Mouse (Mus musculus): Measurements from ENCODE around the gene Ttll1.

Ttll1 gene

GRCm38 (mm10) chr15:83493856-83494571, 16.7 kb downstream of the Ttll1 start:
- in situ Hi-C loops (cut with MboI; ENCODE audit: unreplicated experiment in 2 of 2): loop anchor here in 1 of 2 experiments (10.0 kb wide), 1 partner anchor 689 kb away; no protein-coding TSS in a partner anchor

GRCm38 (mm10) chr15:83491891-83492290, 18.8 kb downstream of the Ttll1 start:
- in situ Hi-C loops (cut with MboI; ENCODE audit: unreplicated experiment in 2 of 2): loop anchor here in 1 of 2 experiments (10.0 kb wide), 1 partner anchor 687 kb away; no protein-coding TSS in a partner anchor

- in situ Hi-C loops (cut with MboI; ENCODE audit: unreplicated experiment in 2 of 2): loop anchor here (5.0 to 10.0 kb wide), 2 partner anchors 272 to 275 kb away; no protein-coding TSS in a partner anchor
Measured at GRCm38 (mm10) chr15:83489471-83489870, 21.2 kb downstream of the Ttll1 start.

- in situ Hi-C loops (cut with MboI; ENCODE audit: unreplicated experiment in 2 of 2): loop anchor here (5.0 to 10.0 kb wide), 2 partner anchors 270 to 273 kb away; no protein-coding TSS in a partner anchor
Measured at GRCm38 (mm10) chr15:83487477-83488115, 23.1 kb downstream of the Ttll1 start.

DNA sequence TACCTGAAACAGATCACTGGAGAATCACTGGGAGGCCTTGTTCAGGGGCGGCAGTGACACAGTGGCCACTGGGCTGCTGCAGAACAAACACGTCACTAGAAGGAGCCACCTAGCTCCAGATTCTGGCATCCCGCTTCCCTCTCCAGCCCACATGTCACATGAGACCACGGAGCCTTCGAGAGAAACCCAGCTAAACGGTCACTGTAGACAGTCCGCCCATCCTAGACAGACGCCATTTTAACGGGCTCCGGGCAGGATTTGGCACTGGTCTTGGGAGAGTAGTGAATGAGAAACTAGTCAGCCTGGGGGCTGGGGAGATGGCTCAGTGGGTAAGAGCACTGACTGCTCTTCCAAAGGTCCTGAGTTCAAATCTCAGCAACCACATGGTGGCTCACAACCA, 26.4 kb downstream of the Ttll1 start:
- in situ Hi-C loops (cut with MboI; ENCODE audit: unreplicated experiment in 2 of 2): loop anchor here (5.0 to 10.0 kb wide), 2 partner anchors 87 to 270 kb away; no protein-coding TSS in a partner anchor

DNA sequence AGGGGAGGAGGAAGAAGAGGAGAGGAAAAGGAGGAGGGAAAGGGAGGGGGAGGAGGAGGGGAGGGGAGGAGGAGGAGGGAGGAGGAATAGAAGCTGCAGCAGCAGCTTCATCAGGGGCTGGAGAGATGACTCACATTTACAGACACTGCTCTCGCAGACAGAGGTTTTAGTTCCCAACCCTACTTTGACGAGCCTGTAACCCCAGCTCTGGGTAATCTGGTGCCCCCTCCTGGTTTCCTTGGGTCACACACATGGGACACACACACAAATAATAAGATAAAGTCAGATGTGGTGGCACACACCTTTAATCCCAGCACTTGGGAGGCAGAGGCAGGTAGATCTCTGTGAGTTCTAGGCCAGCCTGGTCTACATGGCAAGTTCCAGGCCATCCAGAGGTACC, 27.2 kb downstream of the Ttll1 start:
- in situ Hi-C loops (cut with MboI; ENCODE audit: unreplicated experiment in 2 of 2): loop anchor here (5.0 to 10.0 kb wide), 2 partner anchors 86 to 269 kb away; no protein-coding TSS in a partner anchor

DNA sequence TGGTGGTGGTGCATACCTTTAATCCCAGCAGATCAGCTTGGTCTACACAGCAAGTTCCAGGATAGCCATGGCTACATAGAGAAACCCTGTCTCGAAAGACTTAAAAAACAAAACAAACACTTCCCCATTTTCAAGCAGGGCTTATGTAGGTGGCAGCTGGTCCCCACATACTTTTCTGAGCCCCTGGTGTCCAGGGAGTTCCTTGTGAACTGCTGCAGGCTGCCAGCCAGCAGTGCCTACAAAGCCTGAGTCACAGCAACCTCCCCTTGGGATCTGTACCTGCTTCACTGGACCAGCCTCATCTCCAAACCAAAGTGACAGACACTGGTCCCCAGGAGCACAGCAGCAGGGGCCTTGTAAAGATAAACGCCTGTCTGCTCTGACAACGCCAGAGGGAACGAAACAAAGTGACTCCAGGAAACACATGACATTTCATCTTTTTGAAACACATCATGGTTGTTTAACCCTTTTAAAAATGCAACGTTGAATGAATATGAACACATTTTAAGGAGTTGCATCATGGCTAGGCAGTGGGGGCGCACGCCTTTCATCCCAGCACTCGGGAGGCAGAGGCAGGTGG, 28.0 kb downstream of the Ttll1 start:
- in situ Hi-C loops (cut with MboI; ENCODE audit: unreplicated experiment in 2 of 2): loop anchor here (5.0 to 10.0 kb wide), 2 partner anchors 85 to 268 kb away; no protein-coding TSS in a partner anchor

DNA sequence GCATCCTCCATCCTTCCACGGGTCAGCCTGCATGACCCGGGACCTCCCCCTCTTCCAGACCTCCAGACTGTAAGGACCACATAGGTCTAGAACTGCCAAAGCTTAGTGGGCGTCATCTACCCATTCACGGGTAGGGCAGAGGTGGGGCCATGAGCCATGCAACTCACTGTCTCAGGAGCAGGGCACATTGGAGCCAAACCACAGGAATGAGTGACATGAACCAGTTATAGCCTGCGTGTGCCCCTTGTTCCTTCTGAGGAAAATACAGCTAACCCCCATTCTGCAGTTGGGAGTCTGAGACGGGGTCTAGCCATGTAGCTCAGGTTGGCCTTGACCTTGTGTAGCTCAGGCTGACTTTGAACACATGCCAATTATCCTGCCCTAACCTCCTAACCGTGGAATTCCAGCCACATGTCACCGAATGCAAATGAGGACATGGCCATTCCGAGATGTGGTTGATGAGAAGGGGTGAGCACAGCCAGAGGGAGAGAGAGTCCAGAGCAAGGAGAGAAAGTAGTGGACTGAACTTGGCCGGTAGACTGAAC, 29.4 kb downstream of the Ttll1 start:
- in situ Hi-C loops (cut with MboI; ENCODE audit: unreplicated experiment in 2 of 2): loop anchor here (5.0 to 10.0 kb wide), 2 partner anchors 84 to 267 kb away; no protein-coding TSS in a partner anchor

GRCm38 (mm10) chr15:83479818-83480217, 30.9 kb downstream of the Ttll1 start:
- in situ Hi-C loops (cut with MboI; ENCODE audit: unreplicated experiment in 2 of 2): loop anchor here (5.0 to 10.0 kb wide), 2 partner anchors 83 to 265 kb away; no protein-coding TSS in a partner anchor

- in situ Hi-C loops (cut with MboI; ENCODE audit: unreplicated experiment in 2 of 2): no loop called here
Measured at GRCm38 (mm10) chr15:83478096-83478495, 32.6 kb downstream of the Ttll1 start.

GRCm38 (mm10) chr15:83476593-83477273, 34.0 kb downstream of the Ttll1 start:
- in situ Hi-C loops (cut with MboI; ENCODE audit: unreplicated experiment in 2 of 2): no loop called here

GRCm38 (mm10) chr15:83474466-83474836, 36.2 kb downstream of the Ttll1 start:
- in situ Hi-C loops (cut with MboI; ENCODE audit: unreplicated experiment in 2 of 2): no loop called here

DNA sequence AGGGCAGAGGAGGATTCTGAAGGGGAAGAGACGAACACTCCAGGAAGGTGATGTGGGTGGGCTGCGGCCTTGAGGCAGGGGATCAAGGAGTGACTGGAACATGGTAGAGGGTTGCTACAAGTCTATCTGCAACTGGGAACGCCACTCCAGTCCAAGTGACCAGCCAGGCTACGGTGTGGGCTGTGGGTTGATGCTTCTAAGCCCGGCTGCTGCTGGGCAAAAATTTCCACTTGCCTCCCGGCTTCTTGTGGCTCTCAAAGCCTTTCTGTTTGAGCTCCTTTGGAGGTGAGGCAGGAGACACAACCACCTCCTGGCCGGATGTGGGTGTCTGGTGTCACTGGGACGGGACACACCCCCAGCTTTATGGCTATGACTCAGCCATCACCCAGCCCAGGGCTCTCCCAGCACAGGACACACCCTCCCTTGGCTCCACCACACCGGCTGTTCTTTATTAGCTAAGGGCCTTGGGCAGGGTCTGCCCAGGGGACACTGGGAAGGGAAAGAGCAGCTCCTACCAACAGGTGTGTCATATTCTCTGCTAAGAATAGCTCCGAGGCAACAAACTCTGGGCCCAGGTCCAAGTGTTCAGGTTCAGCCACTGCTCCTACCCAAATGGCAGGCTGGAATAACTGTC, 36.7 kb downstream of the Ttll1 start:
- in situ Hi-C loops (cut with MboI; ENCODE audit: unreplicated experiment in 2 of 2): no loop called here

GRCm38 (mm10) chr15:83473251-83473650, 37.4 kb downstream of the Ttll1 start:
- in situ Hi-C loops (cut with MboI; ENCODE audit: unreplicated experiment in 2 of 2): no loop called here

- in situ Hi-C loops (cut with MboI; ENCODE audit: unreplicated experiment in 2 of 2): no loop called here
Measured at GRCm38 (mm10) chr15:83471476-83471875, 39.2 kb downstream of the Ttll1 start.

DNA sequence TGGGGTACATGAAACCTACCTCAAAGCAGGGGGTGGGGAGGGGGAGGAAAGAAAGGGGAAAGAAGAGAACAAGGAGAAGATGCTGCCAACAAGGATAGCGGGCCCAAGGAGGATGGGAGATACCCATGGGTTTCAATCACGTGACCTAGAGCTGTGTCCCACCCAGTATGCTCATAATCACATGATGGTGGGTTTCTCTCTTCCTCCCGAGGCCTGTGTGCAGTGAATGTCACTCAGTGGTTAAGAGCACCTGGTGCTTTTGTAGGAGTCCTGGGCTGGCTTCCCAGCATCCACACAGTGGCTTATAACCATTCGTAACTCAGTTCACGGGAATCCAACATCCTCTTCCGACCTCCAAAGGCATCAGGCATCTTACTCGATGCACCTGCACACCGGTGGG, 40.2 kb downstream of the Ttll1 start:
- in situ Hi-C loops (cut with MboI; ENCODE audit: unreplicated experiment in 2 of 2): no loop called here

DNA sequence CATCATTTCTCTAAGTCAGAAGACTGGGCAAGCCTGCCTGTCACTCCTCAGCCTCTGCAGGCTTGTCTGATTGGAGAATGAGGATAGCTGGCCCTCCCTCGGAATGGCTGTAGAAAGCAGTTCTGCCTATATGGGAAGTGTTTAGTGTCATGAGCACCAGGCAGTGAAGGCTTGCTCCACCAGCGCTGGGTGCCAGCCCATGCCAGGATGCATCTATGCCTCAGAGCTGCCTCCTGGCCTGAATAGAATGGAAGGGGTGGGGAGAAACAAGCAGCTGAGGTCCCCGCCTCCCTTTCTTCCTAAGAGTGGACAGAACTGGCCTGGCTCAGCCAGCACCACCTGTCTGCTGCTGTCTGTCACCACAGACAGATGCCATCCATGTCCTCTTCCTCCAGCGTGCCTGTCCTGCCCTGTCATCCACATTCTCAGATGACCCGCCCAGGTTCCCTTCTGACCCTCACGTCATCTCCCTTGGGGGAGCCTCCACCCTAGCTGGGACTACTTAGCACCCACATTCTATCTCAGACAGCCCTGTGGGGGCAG, 41.3 kb downstream of the Ttll1 start:
- in situ Hi-C loops (cut with MboI; ENCODE audit: unreplicated experiment in 2 of 2): no loop called here

- in situ Hi-C loops (cut with MboI; ENCODE audit: unreplicated experiment in 2 of 2): no loop called here
Measured at GRCm38 (mm10) chr15:83467232-83467966, 43.3 kb downstream of the Ttll1 start.

DNA sequence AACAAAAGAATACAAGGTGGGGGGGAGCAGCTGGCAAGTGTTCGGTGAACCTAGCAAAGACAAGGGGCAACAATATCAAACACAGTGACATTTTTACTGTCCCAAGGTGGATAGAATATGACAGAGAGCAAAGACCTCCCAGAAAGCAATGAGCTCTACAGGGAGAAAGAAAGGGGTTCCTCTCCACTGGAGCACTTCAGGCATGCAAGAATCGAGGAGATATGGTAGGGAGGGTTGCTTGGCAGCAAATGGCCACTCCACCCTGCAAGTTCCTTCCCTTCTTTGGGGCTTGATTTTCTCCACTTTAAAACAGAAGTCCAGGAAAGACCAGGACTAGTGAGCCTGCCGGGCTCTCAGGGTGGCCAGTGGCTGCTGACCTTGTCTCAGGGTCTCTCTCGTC, 44.4 kb downstream of the Ttll1 start:
- in situ Hi-C loops (cut with MboI; ENCODE audit: unreplicated experiment in 2 of 2): no loop called here

All from v-Abl transformed pro-B cells (cell line).